Mouse (Mus musculus) retina, postnatal 7 days (tissue): ENCODE results near the gene Inf2.

Experiments used
- DNase-seq: peaks from one replicate; pipeline ENCODE4 v3.0.0-alpha.2; 2012; ENCODE audit warnings: low read depth, low spot score

Inf2 gene

GRCm38 (mm10) chr12:112570160-112570559, 18.4 kb upstream of the Inf2 start:
- no peak for DNase-seq

GRCm38 (mm10) chr12:112571064-112571463, 17.5 kb upstream of the Inf2 start:
- no peak for DNase-seq

GRCm38 (mm10) chr12:112575274-112575986, 13.2 kb upstream of the Inf2 start:
- DNase-seq: no peak

- DNase-seq: no peak
Observed at GRCm38 (mm10) chr12:112576341-112576740, 12.2 kb upstream of the Inf2 start.

- no peak for DNase-seq
Observed at GRCm38 (mm10) chr12:112576749-112577148, 11.8 kb upstream of the Inf2 start.

- DNase-seq: no peak
Observed at GRCm38 (mm10) chr12:112578296-112579090, 10.1 kb upstream of the Inf2 start.

- no peak for DNase-seq
Observed at GRCm38 (mm10) chr12:112579430-112579829, 9.2 kb upstream of the Inf2 start.

- no peak for DNase-seq
Observed at GRCm38 (mm10) chr12:112579926-112580325, 8.7 kb upstream of the Inf2 start.

- no peak for DNase-seq
Observed at GRCm38 (mm10) chr12:112581113-112581512, 7.5 kb upstream of the Inf2 start.

- no peak for DNase-seq
Observed at GRCm38 (mm10) chr12:112584954-112585353, 3.6 kb upstream of the Inf2 start.

GRCm38 (mm10) chr12:112585924-112586538, 2.6 kb upstream of the Inf2 start:
- DNase-seq: no peak

GRCm38 (mm10) chr12:112587125-112588124, 1.2 kb upstream of the Inf2 start:
- DNase-seq: no peak

- no peak for DNase-seq
Observed at GRCm38 (mm10) chr12:112589491-112590191, 1.1 kb downstream of the Inf2 start.

- no peak for DNase-seq
Observed at GRCm38 (mm10) chr12:112590566-112591239, 2.1 kb downstream of the Inf2 start.

GRCm38 (mm10) chr12:112591240-112591639, 2.7 kb downstream of the Inf2 start:
- no peak for DNase-seq

- DNase-seq: no peak
Observed at GRCm38 (mm10) chr12:112591730-112592129, 3.1 kb downstream of the Inf2 start.

- DNase-seq: no peak
Observed at GRCm38 (mm10) chr12:112592985-112593734, 4.6 kb downstream of the Inf2 start.

GRCm38 (mm10) chr12:112593951-112594915, 5.6 kb downstream of the Inf2 start:
- no peak for DNase-seq
